Mouse (Mus musculus) liver, adult (tissue): ENCODE results near the gene Dcun1d3.

Source experiments
- GATA4 ChIP-seq: IDR thresholded peaks from 2 replicates; pipeline ENCODE4 v1.6.1; 2014; ENCODE audit warnings: mild to moderate bottlenecking, low read length; ENCODE audit not compliant: insufficient replicate concordance

The Dcun1d3 gene

GRCm38 (mm10) chr7:119854362-119854761 is 41.7 kb downstream of the Dcun1d3 start:
- TF ChIP-seq GATA4: no peak

- no peak for TF ChIP-seq GATA4
Observed at GRCm38 (mm10) chr7:119853186-119853585, 42.9 kb downstream of the Dcun1d3 start.

GRCm38 (mm10) chr7:119852494-119852893 is 43.6 kb downstream of the Dcun1d3 start:
- TF ChIP-seq GATA4: no peak

- TF ChIP-seq GATA4: no peak
Observed at GRCm38 (mm10) chr7:119850737-119851136, 45.4 kb downstream of the Dcun1d3 start.

GRCm38 (mm10) chr7:119849096-119849495 is 47.0 kb downstream of the Dcun1d3 start:
- TF ChIP-seq GATA4: no peak

- no peak for TF ChIP-seq GATA4
Observed at GRCm38 (mm10) chr7:119847396-119847795, 48.7 kb downstream of the Dcun1d3 start.

GRCm38 (mm10) chr7:119845541-119845940 is 50.6 kb downstream of the Dcun1d3 start:
- TF ChIP-seq GATA4: no peak

GRCm38 (mm10) chr7:119841820-119842449 is 54.2 kb downstream of the Dcun1d3 start:
- no peak for TF ChIP-seq GATA4

- no peak for TF ChIP-seq GATA4
Observed at GRCm38 (mm10) chr7:119835996-119836777, 59.9 kb downstream of the Dcun1d3 start.

GRCm38 (mm10) chr7:119835371-119835770 is 60.7 kb downstream of the Dcun1d3 start:
- TF ChIP-seq GATA4: no peak

GRCm38 (mm10) chr7:119808723-119809122 is 87.4 kb downstream of the Dcun1d3 start:
- TF ChIP-seq GATA4: no peak

GRCm38 (mm10) chr7:119807396-119807795 is 88.7 kb downstream of the Dcun1d3 start:
- TF ChIP-seq GATA4: no peak
